Mouse (Mus musculus) spleen, postnatal 10 days (tissue): ENCODE data around the gene Ppp3ca.

ENCODE experiments used
- DNase-seq, 2 experiments: peaks; one replicate each; pipeline ENCODE4 v3.0.0; 2021 to 2022; ENCODE audit warnings: low spot score in 2 of 2

Gene Ppp3ca

DNA sequence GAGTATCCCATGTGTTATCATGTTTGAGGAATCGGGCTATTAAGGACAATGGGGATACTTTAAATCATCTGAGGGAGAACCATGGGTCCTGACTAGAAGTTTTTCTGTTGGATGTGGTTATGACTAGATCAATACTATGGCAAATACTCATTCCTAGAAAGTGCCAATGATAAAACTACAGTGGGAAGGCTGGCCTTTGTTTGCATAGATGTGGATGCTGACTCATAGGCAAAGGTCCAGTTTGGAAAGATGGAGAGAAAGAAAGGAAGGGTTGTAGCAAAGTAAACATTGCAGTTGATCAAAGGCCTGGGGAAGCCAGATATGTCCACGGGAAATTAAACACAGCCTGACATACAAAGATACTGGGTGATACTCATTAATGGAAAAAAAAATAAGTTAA is 142.9 kb downstream of the Ppp3ca start:
- DNase-seq = no peak

DNA sequence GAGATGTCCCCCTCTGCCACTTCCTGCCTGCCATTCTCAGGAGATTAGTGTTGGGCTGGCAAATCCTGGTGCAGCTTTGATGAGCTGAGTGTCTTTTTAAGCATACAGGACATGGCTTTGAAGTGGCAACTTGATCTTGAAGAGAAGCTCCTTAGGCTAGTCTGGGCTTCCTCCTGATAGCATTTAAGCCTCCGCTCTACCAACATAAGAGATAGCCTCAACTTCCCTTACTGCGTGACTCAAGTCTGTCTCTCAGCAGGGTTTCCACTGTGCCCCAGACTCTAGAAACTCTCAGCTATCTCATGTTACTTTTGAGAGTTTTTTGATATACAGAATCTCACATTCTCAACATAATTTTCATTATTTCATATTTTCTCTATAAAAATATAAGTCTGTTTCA is 144.0 kb downstream of the Ppp3ca start:
- DNase-seq = no peak

DNA sequence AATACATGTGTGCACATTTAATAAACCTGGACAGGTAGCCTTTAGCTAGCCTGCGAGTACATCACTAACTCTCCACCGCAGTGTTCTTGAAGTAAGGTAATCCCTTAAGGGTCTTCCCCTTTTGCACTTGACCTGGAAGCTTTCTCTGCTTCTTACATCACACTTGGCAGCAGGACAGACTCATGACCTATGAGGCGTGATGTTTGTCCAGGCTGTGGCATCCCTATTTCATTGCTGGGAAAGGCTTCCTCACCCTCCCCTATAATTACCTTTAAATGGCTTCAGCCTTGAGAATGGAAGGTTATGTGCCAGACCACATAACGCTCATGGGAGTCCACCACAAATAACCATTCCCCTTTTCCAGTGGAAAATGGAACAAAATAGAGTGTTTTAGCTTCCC is 145.0 kb downstream of the Ppp3ca start:
- no peak for DNase-seq

DNA sequence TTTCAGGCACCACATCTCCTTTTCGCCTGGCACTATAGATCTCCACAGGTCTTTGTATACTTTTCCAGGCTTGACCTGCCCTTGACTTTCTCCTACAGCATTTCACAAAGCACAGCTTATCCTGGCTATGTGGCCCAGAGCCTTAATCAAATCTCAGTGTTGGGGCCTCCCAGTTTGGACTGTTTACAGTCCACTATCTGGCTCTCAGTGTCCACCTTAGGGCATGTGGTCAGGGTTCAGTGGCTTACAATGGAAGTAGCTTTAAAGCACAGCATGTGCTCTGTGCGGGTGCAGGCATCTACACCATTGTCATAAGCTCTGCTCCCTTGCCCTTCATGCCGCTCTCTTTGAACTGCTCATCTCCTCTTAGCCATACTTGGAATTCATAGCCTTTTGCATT is 146.4 kb downstream of the Ppp3ca start:
- no peak for DNase-seq

DNA sequence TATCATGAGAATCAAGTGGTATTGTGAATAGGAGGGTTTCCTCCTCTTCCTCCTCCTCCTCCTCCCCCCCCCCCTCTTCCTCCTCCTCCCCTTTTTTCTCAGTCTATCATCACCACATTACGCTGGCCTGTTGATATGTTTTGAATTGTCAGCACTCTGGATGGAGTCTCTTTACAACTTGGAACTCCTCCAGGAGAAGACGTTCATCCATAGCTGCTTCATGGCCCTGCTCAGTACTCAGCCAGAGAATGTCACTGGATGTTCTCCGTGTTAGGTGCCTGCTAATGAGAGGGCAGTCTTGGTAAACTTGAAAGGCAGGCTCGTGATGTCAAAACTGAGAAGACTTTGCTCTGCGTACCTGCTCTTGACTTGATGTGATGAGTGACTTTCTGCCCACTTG is 149.1 kb downstream of the Ppp3ca start:
- DNase-seq = no peak

DNA sequence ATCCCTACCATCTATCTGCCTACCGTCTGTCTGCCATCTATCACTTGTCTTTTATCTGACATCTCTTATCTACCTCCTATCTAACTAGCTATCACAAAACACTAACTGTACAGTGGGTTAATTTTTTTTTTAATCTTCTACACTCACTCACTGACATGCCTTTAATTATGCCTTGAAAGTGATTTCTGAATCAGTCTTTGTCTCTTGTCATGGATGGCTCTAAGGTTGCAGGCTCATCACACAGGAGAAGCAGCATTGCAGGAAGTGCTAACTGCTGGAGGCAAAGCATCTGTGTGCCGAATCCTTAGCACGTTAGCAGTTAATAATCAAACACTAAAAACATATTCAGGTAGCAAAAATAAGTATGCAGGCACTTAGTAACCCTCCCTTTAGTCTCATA is 151.1 kb downstream of the Ppp3ca start:
- no peak for DNase-seq

DNA sequence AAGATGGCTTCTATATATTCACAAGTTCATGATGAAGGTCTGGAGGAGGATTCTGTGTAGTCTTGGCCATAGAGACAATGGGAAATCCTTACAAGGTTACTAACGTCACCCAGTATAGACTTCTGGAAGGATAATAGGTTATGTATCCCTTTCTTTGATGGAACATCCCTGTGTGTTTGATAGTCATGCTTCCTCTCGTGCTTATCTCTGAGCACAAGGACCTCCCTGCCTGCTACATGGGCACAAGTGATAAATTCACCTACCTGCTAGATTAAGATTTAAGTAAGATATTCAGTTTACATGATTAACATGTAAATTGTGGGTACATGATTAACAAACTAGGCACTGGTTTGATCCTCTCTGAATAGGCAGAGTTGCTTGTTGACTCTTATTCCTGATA is 152.1 kb downstream of the Ppp3ca start:
- DNase-seq = no peak

DNA sequence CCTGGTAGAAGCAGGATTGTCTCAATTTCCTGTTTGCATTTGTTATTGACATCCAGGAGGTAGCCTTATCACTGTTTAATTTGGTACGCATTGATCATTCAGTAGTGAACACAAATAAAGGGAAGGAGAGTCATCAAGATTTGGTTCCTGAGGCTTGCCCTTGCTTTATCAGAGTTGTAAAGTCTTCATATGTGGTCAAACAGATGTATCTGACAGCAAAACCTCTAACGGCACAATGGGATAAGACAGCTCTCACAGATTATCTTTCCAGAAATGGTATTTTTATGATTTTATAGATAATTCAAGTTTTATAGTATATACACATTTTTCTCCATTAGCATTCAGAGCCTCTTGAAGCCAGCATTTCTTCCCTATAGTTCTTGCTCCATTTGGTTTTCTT is 152.5 kb downstream of the Ppp3ca start:
- DNase-seq = no peak

DNA sequence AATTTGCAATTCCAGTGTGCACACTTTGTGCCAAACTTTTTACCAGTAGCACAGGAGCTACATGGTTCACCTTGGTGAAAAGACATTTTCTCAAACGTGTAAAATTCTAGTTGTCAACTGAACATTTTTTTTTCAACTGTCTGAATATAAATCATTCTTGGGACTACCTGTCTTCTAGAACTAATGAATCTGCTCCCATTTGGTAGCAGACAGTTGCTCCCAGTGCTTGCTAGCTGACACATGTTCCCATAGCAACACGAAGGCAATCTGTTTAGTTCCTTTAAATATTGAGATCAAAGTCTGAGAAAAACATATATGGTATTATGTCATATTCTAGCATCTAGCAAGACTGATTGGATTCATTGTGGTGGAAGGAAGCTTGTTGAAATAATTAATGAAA is 158.5 kb downstream of the Ppp3ca start:
- no peak for DNase-seq

DNA sequence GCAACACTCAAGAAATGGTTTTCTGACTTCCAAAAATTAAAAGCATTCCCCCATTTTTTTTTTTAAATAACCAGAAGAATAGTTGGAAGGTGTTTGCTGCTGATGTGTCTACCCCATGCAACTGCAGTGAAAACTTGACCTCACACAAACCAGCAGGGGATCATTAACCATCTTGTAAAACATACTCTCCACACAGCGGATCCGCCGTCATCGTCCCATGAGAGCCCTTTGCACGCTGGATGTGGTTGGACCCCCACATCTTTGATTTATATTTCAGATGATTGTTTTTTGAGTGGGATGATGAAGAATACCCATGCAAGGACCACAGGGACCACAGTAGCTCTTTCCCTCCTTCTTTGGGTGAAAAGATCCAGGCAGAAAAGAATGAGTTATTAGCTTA is 159.2 kb downstream of the Ppp3ca start:
- DNase-seq = no peak

DNA sequence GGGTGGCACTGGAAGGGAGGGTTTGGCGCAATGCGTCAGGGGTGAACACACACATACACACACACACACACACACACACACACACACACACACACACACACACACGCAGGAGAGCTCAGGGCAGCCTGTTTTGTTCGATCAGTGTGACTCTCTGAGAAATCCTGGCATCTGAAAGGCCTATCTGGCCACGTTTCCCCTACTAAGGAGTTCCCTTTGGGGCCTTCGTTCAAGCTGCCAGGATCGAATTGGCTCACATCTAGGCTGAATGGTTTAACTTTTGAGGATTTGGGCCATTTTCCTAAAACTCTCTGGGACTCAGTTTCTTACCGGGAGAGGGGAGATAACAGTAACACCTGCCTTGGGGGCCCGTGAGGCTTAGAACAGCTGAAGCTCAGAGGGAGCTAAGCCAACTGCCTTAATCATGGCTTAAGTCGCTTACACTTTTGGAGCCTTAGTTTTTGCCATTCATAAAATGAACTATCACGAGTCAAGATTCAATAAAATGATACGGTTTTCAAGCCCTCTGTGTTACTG is 160.8 kb downstream of the Ppp3ca start:
- no peak for DNase-seq

DNA sequence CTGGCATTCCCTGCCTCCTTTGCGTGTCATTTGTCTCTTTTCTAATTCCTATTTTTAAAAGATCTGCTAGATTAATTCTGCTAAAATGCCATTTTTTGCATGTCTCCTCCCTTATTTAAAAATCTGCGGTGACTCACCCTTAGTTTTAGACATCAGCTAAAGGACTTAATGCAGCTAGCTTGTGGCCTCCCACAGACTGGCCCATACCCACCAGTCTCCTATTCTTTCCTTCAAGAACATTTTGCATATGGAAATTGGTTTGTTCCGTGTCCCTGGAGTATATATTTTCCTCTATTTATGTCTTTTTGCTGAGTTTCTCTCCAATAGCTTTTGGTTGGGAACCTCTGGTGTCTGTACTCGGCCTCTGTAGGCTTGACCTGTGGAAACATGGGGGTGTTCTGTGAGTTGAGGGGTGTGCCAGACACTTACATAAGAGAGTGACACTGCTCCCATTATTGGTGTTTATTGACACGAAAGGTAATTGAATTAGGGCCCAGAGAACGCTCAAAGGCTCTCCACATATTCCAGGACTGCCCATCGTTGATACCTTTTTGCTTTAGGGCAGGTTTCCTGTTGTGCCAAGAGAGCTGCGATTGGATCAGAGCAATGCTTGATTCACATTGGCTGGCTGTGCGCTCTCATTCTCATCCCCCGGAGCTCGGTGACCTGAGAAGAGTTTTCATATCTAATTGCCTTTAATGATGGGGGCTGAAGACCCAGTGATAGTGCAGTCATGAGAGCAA is 163.2 kb downstream of the Ppp3ca start:
- DNase-seq = no peak

DNA sequence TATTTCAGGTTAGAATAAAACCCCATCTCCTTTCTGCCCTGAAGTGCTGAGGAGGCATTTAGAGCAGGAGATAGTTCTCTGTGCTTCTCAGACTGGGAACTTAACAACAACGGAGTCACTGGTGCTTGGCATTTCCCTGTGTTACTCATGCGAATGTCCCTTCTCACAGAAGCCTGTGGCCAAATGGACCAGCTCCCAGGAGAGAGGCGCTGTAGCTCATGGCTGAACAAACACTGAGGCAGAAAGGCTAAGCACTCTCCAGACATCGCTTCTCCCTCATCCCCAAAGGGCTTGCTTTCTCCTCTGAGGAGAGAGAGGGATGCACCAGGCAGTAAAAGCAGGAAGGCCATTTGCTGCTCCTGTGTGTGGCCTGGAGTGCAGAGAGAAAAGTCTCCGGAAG is 164.0 kb downstream of the Ppp3ca start:
- DNase-seq = no peak

DNA sequence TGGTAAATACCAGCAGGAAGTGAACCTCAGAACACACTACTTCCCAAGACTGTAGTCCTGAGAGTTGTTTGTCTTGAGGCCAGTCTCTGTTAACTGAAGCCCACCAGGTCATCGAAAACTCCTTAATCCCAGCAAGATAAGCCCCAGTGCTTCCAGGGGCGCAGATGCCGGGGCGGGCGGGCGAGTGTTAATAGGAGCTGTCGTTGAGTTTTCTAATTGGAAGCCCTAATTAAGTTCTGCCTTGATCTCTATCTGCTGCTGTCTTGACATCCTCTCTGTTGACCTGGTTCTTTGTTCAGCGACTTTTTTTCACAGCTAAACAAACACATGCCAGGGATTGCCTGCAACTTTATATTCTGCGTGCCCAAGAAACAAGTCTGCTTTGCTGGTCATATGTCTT is 165.9 kb downstream of the Ppp3ca start:
- DNase-seq = no peak

DNA sequence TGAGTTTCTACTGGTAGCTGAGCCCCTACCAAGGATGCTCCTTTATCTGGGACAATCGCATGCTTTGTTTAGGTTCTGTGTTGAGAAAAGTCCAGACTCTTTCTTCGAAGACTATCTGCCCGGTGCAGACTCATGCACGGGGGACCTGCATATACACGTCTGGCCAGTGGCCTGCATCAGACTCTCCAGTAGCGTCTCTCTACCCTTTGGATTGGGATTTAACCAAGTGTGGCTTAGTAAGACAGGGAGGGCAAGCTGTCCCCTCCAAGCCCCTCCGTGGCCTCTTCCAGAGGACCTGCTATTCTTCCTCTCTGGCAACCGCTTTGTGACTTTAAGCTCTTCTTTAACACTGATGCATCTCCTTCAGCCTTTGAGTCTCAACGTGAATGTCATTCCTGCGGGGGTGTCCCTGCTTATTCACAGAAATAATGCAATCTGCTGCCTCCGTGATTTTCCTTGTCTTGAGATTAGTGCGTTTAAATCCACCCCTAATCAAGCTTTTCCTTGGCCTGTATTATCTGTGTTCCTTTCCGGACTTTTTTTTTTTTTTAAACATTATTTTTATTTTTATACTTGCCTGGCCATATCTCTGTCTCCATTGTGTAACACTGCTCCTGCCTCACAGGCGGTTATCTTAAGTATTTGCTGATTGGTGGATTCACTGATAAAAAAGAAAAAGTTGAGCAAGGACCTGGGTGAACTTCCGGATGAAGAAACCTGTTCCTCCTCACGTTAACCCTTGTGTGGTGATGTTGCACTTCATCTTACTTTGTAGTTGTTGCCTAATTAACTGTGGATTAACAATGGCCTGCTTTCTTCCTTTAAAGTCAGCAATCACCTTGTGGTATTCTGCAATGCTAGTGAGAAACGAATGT is 166.6 kb downstream of the Ppp3ca start:
- no peak for DNase-seq

DNA sequence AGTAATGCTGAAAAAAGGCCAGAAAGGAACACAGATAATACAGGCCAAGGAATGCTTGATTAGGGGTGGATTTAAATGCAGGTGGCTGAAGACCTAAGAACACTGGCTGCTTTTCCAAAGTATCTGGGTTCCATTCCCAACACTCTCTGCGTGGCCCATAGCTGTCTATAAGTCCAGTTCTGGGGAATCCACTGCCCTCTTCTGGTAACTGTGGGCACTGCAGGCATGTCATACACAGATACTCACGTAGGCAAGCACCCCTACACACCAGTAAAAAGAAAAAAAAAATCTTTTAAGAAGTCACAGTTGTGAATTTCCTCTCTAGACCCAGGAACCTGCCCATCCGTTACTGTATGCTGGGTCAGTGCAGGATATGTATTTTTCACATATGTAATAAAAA is 167.7 kb downstream of the Ppp3ca start:
- DNase-seq = peak; percentile 37 to 72

DNA sequence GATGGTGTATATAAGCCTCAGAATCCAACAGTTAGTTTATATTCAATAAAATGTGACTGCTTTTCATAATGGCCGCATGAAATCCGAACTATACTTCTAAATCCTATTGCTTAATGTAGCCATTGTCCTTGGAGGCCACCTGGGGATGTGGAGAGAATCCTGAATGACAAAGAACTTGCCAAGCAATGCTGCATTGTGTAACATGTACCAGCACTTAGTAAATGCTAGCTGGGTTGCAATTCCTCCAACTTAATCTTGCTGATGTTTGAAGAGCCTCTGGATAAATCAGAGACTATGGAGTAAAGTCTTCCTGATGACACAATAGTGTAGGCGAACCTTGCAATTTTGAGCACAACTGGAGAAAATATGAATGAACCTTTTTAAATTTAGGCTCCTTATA is 171.4 kb downstream of the Ppp3ca start:
- DNase-seq = no peak

DNA sequence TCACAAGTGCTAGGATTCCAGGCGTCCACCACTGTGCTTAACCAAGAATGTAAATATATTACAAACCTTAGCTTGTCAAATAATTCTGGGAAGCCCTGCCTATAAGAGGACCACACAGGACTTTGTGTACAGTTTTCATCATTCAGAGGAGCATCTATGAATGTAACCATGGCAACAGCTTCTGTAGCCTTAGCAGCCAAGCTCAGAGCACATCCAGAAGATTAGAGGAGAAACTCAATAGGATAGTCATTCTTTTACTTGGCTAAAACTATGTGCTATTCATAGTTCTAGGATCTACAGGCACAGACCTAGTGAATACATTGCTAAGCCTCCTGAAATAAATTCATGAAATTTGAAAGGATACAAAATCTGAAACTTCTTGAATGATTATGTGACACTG is 172.5 kb downstream of the Ppp3ca start:
- no peak for DNase-seq

DNA sequence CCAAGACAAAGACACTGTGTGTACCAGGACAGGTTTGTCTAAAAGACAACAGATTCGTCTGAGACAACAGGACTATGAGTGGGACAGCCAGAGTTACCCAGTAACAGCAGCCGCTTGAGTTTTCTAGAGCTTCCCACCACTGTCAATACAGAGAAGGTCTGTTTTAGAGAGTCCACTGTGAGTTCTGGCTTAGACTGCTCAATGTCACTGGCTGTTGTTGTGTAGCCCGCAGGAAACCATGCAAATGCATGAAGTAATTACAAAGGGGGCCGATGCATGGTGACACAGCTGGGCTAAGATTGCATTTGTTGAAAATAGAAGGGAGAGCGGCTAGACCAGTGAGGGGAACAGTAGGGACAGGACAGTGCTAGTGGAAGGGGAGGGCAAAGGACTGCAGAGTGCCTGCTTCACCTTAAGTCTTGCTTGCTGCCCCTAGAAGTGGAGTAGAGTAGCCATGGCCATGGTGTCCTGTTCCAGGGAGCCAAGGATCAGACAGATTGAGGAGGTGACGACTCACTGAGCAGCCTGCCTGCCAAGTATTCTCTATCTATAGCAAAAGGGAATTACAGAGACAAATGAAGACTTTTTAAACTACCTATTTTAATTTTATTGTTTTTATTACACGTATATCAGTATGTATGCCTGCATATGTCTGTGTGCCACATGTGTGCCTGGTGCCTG is 174.0 kb downstream of the Ppp3ca start:
- DNase-seq = no peak

DNA sequence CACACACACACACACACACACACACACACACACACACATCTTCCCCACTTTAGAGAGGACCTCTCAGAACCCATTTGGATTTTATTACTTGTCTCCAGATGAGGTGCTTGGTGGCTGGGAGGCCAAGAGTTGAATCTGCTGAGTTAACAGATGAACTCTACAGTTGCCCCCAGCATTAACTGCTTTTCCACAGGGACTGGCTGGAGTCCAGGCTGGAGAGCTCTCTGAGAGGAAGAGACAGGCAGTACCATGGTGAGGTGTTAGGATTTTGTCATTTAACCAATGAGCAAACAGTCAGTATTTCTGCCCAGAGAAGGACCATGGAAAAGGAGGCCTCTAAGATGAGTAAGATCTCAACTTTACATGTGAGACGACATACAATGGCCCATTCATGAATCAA is 179.1 kb downstream of the Ppp3ca start:
- no peak for DNase-seq

DNA sequence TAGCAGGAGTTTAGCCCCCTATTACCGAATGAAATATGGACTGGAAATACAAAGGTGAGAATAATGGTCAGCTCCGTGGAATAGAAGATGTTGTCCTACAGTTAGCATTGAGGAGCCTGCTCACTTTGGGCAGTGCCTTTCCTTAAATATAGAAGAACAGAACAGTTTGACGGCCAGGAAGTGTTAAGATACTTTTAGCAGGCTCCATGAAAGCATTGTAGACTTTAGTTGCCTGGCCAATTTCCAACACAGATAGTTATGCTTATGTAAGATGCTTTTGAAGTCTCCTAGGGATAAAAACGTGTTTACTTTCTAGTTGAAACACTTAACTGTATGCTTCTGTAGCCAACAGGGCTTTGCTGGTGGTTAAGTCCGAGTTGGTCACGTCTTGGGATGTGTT is 183.0 kb downstream of the Ppp3ca start:
- no peak for DNase-seq

DNA sequence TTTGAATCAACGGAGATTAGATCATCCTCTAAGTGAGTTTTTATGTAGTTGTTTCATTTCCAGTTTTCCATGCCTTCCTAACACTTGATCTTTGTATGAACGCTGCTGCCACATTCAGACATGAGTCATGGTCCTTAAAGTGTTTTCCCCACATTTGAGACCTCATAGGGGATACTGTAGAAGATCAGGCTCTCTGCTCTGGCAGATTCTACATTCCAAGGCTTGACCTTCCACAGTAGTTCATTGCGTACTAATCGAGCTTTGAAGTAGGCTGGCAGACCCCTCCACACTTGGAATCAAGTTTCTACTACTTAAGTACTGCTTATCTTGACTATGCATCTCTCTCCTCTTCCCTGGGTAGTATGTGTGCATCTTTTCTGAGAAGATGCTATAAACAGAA is 183.7 kb downstream of the Ppp3ca start:
- no peak for DNase-seq

DNA sequence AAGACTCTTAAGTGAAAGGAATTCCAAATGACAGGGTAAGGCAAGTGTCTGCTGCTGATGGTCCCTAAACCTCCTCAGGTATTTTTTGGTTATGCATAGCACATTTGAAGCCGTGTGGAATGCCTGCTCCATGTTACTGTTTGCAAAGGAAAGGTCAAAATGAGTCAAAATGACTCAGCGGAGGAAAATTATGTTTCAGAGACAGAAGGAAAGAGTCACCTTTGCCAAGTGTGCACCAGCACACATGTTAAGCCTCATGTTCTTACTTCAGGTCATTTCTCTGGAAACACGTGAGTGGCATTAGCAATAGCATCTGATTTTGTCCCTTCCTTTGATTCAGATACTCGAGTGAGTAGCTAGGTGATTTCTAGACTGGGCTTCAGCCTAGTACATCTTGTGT is 186.1 kb downstream of the Ppp3ca start:
- DNase-seq = no peak
